Mouse (Mus musculus) ES-Bruce4 (cell line): ENCODE data around the gene Plekha6.

ENCODE experiments used
- CTCF ChIP-seq: IDR thresholded peaks from one replicate; pipeline ENCODE4 v1.8.1; 2011; ENCODE audit warnings: low read depth, low read length
- EP300 ChIP-seq: IDR thresholded peaks from 2 replicates; pipeline ENCODE4 v1.6.1; 2011; ENCODE audit warnings: low read depth, low read length; ENCODE audit not compliant: insufficient read depth
- POLR2A ChIP-seq: IDR thresholded peaks from one replicate; pipeline ENCODE4 v1.8.1; 2011; ENCODE audit warnings: low read length; ENCODE audit not compliant: insufficient read depth

DNA sequence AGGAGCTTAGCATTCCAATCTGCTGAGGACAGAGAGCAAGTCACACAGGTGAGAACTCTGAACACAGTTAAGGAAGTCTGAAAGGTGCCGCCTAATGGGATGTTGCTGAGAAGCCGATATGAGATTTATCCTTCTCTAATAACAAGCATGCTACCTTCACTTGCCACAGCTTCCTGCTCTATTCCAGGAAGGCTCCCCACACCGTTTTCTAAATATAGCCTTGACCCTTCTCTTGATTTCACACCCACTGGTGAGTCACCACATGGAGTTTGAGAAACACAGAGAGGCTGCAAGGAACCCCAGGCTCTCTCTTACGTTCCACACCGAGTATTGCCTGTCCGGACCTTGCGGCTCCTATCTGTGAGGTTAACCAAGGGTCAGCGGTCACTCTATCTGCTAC lies 24.7 kb downstream of the Plekha6 start:
- TF ChIP-seq CTCF (no peak), POLR2A (no peak), EP300 (no peak)
